Mouse (Mus musculus) cerebellum, adult 2 months (tissue): ENCODE measurements around the gene Astn2.

Experiments
- CTCF ChIP-seq: fragments of 200-500 bp; IDR thresholded peaks from 2 replicates; pipeline ENCODE4 v1.5.1; 2011; ENCODE audit warnings: low read depth, mild to moderate bottlenecking, control low read depth, low read length, moderate library complexity, borderline replicate concordance; ENCODE audit not compliant: insufficient read depth
- POLR2A ChIP-seq: fragments of 200-500 bp; IDR thresholded peaks from 2 replicates; pipeline ENCODE4 v1.6.1; 2011; ENCODE audit warnings: low read length, control low read depth, borderline replicate concordance; ENCODE audit not compliant: insufficient read depth

DNA sequence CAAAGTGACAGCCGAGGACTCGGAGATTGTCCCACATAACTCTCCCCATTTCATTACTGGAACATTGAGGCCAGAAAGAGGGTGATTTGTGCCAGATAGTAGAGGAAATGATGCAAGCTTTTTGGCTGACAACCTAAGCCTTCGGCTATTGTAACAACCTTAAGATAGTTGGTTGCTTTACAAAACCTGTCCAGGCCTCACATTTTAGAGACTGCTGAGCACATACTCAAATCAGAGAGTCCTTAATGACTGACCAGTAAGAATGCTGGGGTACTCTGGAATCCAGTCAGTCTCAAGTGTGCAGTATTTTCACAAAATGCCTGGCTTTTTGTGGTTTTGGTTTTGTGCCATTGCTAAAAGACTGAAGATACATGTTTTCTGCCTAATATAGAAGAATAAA is 1062.6 kb downstream of the Astn2 start:
- TF ChIP-seq CTCF (no peak), POLR2A (no peak)
